Mouse (Mus musculus): ENCODE results near the gene Ptger2. TPM values are rescaled to one million over a fixed set of nuclear protein-coding genes. Genes with fewer than 3 reads are reported as not detected.

The Ptger2 gene
- total RNA-seq, 2 experiments from 2014 or later: 0.32 to 0.48 TPM

GRCm38 (mm10) chr14:45038052-45038451 lies 50.1 kb downstream of the Ptger2 start:
- intact Hi-C loops (cut with DNase I): no loop called here
- DNase-seq: no peak

GRCm38 (mm10) chr14:45040851-45041475 lies 53.0 kb downstream of the Ptger2 start:
- no peak for DNase-seq
- intact Hi-C loops (cut with DNase I): no loop called here

- intact Hi-C loops (cut with DNase I): no loop called here
- no peak for DNase-seq
These were observed 60.1 kb downstream of the Ptger2 start for GRCm38 (mm10) chr14:45048128-45048527.

- peak; percentile 12 to 22 for DNase-seq
- intact Hi-C loops (cut with DNase I): no loop called here
These were observed 61.9 kb downstream of the Ptger2 start for GRCm38 (mm10) chr14:45049689-45050418.

GRCm38 (mm10) chr14:45050419-45050776 lies 62.4 kb downstream of the Ptger2 start:
- intact Hi-C loops (cut with DNase I): no loop called here
- no peak for DNase-seq

- intact Hi-C loops (cut with DNase I): no loop called here
- DNase-seq: no peak
These were observed 63.1 kb downstream of the Ptger2 start for GRCm38 (mm10) chr14:45051116-45051515.

Small RNA genes lying within 50 kb of the gene (microRNA-seq; reads per million reads assigned to microRNA genes)
- gene Mir327: 0 reads per million in 2 experiments

Other genes starting within 250 kb of the Ptger2 start
- not detected for gene Gm8267, start 237.9 kb upstream of the Ptger2 start, total RNA-seq (2021)
- gene Ptgdr, start 128.8 kb upstream of the Ptger2 start, total RNA-seq (2021): not detected
- gene Gpr137c, start 231.5 kb downstream of the Ptger2 start, total RNA-seq (2021): 1 to 10 TPM; 2.9 to 3.0 TPM
- gene Txndc16, start 232.1 kb downstream of the Ptger2 start, total RNA-seq (2021): 10 to 100 TPM; 11.7 to 12.5 TPM